Mouse (Mus musculus) liver, adult 2 months (tissue): ENCODE measurements around the gene Marveld2. TPM values are rescaled to one million over a fixed set of nuclear protein-coding genes. Genes with fewer than 3 reads are reported as not detected.

Experiments
- DNase-seq: peaks from one replicate; pipeline ENCODE4 v3.0.0-alpha.2; 2011; ENCODE audit warnings: low read depth, low spot score; ENCODE audit errors: extremely low read depth
- H3K27ac ChIP-seq: fragments of 200-500 bp; replicated peaks from 2 replicates; pipeline ENCODE4 v1.5.1; 2012; ENCODE audit warnings: low read depth, mild to moderate bottlenecking, control low read depth, inconsistent platforms, low read length; ENCODE audit not compliant: insufficient read depth
- H3K27me3 ChIP-seq: fragments of 200-500 bp; 2 replicates; pipeline ENCODE4 v1.6.1; 2012; ENCODE audit warnings: mild to moderate bottlenecking, moderate library complexity, low read length, inconsistent platforms; ENCODE audit not compliant: control insufficient read depth, insufficient read depth
- H3K36me3 ChIP-seq: fragments of 200-500 bp; 2 replicates; pipeline ENCODE4 v1.6.1; 2012; ENCODE audit warnings: low read length, inconsistent platforms; ENCODE audit not compliant: control insufficient read depth, insufficient read depth
- H3K4me1 ChIP-seq: fragments of 200-500 bp; 2 replicates; pipeline ENCODE4 v1.6.1; 2011; ENCODE audit warnings: low read length; ENCODE audit not compliant: control insufficient read depth, insufficient read depth
- H3K4me3 ChIP-seq: fragments of 200-500 bp; 2 replicates; pipeline ENCODE4 v1.5.1; 2011; ENCODE audit warnings: low read depth, mild to moderate bottlenecking, control low read depth, low read length, moderate library complexity; ENCODE audit not compliant: insufficient read depth
- H3K79me2 ChIP-seq: fragments of 200-500 bp; 2 replicates; pipeline ENCODE4 v1.6.1; 2012; ENCODE audit warnings: inconsistent platforms, mild to moderate bottlenecking, low read length, moderate library complexity; ENCODE audit not compliant: control insufficient read depth, insufficient read depth
- H3K9ac ChIP-seq: fragments of 200-500 bp; 2 replicates; pipeline ENCODE4 v1.6.1; 2012; ENCODE audit warnings: low read depth, mild to moderate bottlenecking, control low read depth, inconsistent platforms, low read length
- CTCF ChIP-seq: fragments of 200-500 bp; IDR thresholded peaks from 2 replicates; pipeline ENCODE4 v1.5.1; 2011; ENCODE audit warnings: low read depth, low read length, control low read depth
- POLR2A ChIP-seq: fragments of 200-500 bp; IDR thresholded peaks from 2 replicates; pipeline ENCODE4 v1.6.1; 2011; ENCODE audit warnings: low read length, control low read depth; ENCODE audit not compliant: insufficient read depth; ENCODE audit errors: extremely low read depth
- WGBS: fragments of 180-500 bp; shearing (Covaris S2); methylation state at CpG from one replicate; pipeline ENCODE4 v1.1.7; 2018; 5-methylcytosine and 5-hydroxymethylcytosine counted together
- polyA plus RNA-seq: library from polyadenylated mRNA; depleted of rRNA; stranded (reverse); fragments of >200 nt; gene quantifications from 2 replicates; pipeline ENCODE4 v1.2.3, GENCODE M21; 2012
- total RNA-seq: library from RNA; depleted of rRNA; stranded (reverse); fragments of >200 nt; gene quantifications from 2 replicates; pipeline ENCODE4 v1.2.3, GENCODE M21; 2014

Marveld2 gene
- total and polyA plus RNA-seq, 2 experiments, result 6.2 to 8.6 TPM

- Histone ChIP-seq H3K27me3 (no peaks in the 10 kb centered on the region), H3K4me3 (no peak overlapping the region), H3K9ac (peak overlapping the region; percentile 56), H3K4me1 (peaks cover 31% of the 10 kb centered on the region), H3K79me2 (peaks cover 4% of the 10 kb centered on the region; the same call in 1 of the 2 replicates), H3K36me3 (peaks cover 5% of the 10 kb centered on the region; the same call in 1 of the 2 replicates), H3K27ac (peak overlapping the region; percentile 100)
- TF ChIP-seq POLR2A (peak; percentile 37; the same call in 1 of the 2 replicates), CTCF (no peak)
- 20% methylated on average over 5 of the region's 5 CpGs for WGBS
- DNase-seq, result peak; percentile 99
Observed at GRCm38 (mm10) chr13:100602239-100602902, 14.4 kb downstream of the Marveld2 start.

- no peak for TF ChIP-seq POLR2A
- no peak for TF ChIP-seq CTCF
- Histone ChIP-seq H3K4me1 (peaks cover 21% of the 10 kb centered on the region), H3K4me3 (no peak overlapping the region), H3K9ac (no peak overlapping the region), H3K27me3 (no peaks in the 10 kb centered on the region), H3K27ac (peak overlapping the region; percentile 80; the same call in 1 of the 2 replicates), H3K36me3 (peaks cover 7% of the 10 kb centered on the region; the same call in 1 of the 2 replicates), H3K79me2 (peaks cover 4% of the 10 kb centered on the region; the same call in 1 of the 2 replicates)
- DNase-seq, result no peak
- 55% methylated on average over 8 of the region's 8 CpGs for WGBS
Observed at GRCm38 (mm10) chr13:100601034-100601433, 15.7 kb downstream of the Marveld2 start.

- Histone ChIP-seq H3K4me1 (peaks cover 21% of the 10 kb centered on the region), H3K27me3 (no peaks in the 10 kb centered on the region), H3K27ac (no peak overlapping the region), H3K9ac (no peak overlapping the region), H3K79me2 (peaks cover 1% of the 10 kb centered on the region; the same call in 1 of the 2 replicates), H3K4me3 (no peak overlapping the region), H3K36me3 (peaks cover 7% of the 10 kb centered on the region; the same call in 1 of the 2 replicates)
- DNase-seq, result no peak
- 80% methylated on average over 12 of the region's 12 CpGs for WGBS
- no peak for TF ChIP-seq POLR2A
- no peak for TF ChIP-seq CTCF
Observed at GRCm38 (mm10) chr13:100600317-100600716, 16.5 kb downstream of the Marveld2 start.

- H3K4me3 ChIP-seq, result no peak overlapping the region
- TF ChIP-seq CTCF, result no peak
- no peak for TF ChIP-seq POLR2A
Observed at GRCm38 (mm10) chr13:100597284-100597683, 19.5 kb downstream of the Marveld2 start.

GRCm38 (mm10) chr13:100595552-100595885 is 21.3 kb downstream of the Marveld2 start:
- H3K4me1 ChIP-seq, result no peaks in the 10 kb centered on the region
- H3K27me3 ChIP-seq, result no peaks in the 10 kb centered on the region
- H3K4me3 ChIP-seq, result no peak overlapping the region
- no peaks in the 10 kb centered on the region for H3K79me2 ChIP-seq
- H3K9ac ChIP-seq, result no peak overlapping the region
- DNase-seq, result no peak
- H3K27ac ChIP-seq, result no peak overlapping the region; the same call in 1 of the 2 replicates
- 81% methylated on average over 3 of the region's 3 CpGs for WGBS
- peaks cover 7% of the 10 kb centered on the region; the same call in 1 of the 2 replicates for H3K36me3 ChIP-seq
- TF ChIP-seq CTCF, result no peak
- TF ChIP-seq POLR2A, result no peak

More at GRCm38 (mm10) chr13:100597284-100597683, 19.5 kb downstream of the Marveld2 start:
- 86% methylated on average over 9 of the region's 9 CpGs for WGBS
- no peak overlapping the region for H3K27ac ChIP-seq
- no peaks in the 10 kb centered on the region for H3K79me2 ChIP-seq
- peaks cover 7% of the 10 kb centered on the region; the same call in 1 of the 2 replicates for H3K36me3 ChIP-seq
- no peaks in the 10 kb centered on the region for H3K27me3 ChIP-seq
- peaks cover 8% of the 10 kb centered on the region for H3K4me1 ChIP-seq
- no peak overlapping the region for H3K9ac ChIP-seq
- no peak for DNase-seq

- no peaks in the 10 kb centered on the region for H3K4me1 ChIP-seq
- peaks cover 7% of the 10 kb centered on the region; the same call in 1 of the 2 replicates for H3K36me3 ChIP-seq
- no peaks in the 10 kb centered on the region for H3K27me3 ChIP-seq
- DNase-seq, result no peak
- no peaks in the 10 kb centered on the region for H3K79me2 ChIP-seq
- H3K9ac ChIP-seq, result no peak overlapping the region
- no peak for TF ChIP-seq POLR2A
- no peak for TF ChIP-seq CTCF
- H3K27ac ChIP-seq, result peak overlapping the region; percentile 27
- H3K4me3 ChIP-seq, result no peak overlapping the region
- WGBS, result 41% methylated on average over 5 of the region's 5 CpGs
Observed at GRCm38 (mm10) chr13:100594838-100595551, 21.8 kb downstream of the Marveld2 start.
